Mouse (Mus musculus) ES-Bruce4 (cell line): ENCODE measurements around the gene Tmem158.

Experiments
- CTCF ChIP-seq: IDR thresholded peaks from one replicate; pipeline ENCODE4 v1.8.1; 2011; ENCODE audit warnings: low read depth, low read length
- EP300 ChIP-seq: IDR thresholded peaks from 2 replicates; pipeline ENCODE4 v1.6.1; 2011; ENCODE audit warnings: low read depth, low read length; ENCODE audit not compliant: insufficient read depth

- TF ChIP-seq EP300 (no peak), CTCF (no peak)
Observed at GRCm38 (mm10) chr9:123228671-123229070, 31.9 kb downstream of the Tmem158 start.
